Mouse (Mus musculus): ENCODE results near the gene 9530077C05Rik.
"Not testable (repeated sequence)": the region's sequence is repeated elsewhere in the genome, so short reads cannot be mapped to it uniquely, and the experiment has no call there.

The 9530077C05Rik gene

DNA sequence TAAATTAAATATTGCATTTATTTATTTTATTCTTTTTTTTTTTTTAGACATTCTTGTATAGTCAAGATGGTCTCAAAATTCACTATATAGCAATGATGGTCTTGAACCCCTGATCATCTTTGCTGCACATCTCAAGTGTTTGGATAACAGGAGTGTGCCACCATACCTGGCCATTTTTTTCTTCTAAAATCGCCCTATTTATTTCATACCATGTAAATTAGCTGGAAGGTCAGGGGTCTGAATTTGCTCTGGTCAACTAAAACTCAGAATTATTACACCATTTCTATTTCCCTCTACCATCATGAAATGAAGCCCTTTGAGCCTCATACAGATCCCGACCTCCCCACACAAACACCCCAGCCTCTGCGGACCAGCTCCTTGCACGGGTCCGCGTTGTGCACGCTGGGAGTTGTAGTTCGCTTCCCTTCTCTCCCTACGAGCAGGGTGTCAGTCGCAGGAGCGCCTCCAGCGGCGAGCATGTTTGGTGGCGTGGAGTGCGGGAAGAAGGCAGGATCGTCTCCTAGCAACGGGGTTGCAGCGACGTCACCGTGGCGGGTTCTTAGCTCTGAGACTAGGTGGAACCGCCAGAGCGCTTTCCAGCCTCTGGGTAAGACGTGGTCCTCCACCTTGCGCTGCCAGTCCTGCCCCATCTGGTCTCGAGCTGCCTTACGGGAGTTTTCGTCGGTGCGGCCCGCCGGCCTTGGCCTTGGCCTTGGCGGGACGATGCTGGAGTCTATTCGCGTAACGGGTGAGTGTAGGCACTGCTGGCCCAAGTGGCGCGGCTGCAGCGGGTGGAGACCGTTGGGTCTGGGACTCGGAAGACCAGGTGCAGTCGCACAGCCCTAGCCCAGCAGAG is at the start of gene 9530077C05Rik:
TSS of gene 9530077C05Rik (plus strand) at position 512 of the 856 bp plus-strand sequence.
- peak; percentile 89 for DNase-seq (ENCODE audit: low read depth, low spot score)

DNA sequence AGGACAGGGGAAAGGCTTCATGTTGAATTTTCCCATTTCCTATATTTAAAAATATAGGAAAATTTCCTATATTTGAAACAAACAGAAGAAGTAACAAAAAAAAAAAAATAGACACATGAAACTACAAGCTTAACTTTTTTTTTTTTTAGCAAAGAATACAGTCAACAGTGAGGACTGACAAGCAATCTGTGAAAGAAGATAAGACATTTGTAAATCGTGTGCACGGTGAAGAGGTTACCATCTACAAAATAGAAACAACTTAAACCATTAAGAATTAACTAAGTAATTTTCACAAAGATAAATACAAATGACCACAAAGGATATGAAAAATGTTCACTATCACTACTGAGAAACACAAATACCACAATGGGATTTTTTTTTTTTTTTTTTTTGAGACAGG is 45.1 kb upstream of the 9530077C05Rik start:
- no peak for DNase-seq (ENCODE audit: low read depth, low spot score)

DNA sequence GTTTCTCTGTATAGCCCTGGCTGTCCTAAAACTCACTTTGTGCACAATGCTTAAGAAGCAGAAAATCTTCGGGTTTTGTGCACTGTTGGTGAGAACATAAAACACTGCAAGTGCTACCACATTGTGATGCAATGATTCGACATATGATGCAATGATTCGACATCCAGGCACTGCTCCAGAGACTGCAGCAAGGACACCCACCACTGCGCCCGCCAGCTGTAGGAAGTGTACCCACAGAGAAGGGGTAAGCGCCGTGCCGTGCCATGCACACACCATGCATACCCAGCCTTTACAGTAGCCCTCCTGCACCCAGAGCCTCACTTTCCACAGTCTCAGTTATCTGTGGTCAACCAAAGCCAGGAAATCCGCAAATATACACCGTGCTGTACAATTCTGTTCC is 44.7 kb upstream of the 9530077C05Rik start:
- no peak for DNase-seq (ENCODE audit: low read depth, low spot score)

DNA sequence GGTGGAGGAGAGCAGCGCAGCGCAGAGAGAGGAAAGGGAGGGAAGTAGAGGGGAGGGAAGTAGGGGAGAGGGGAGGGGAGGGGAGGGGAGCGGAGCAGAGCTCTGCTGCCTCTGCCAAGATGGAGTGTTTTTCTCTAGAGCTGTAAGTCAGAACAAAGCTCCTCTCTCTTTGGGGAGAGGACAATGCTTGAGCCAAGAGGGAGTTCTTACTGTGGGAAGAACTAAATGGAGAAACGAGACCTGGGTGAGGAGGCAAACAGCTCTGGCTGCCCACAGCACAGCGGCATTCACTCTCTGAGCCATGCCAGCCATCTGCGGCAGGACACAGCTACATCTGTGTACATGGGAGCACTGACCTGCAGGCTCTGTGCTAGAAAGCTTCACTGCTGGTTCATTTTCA is 43.3 kb upstream of the 9530077C05Rik start:
- no peak for DNase-seq (ENCODE audit: low read depth, low spot score)

DNA sequence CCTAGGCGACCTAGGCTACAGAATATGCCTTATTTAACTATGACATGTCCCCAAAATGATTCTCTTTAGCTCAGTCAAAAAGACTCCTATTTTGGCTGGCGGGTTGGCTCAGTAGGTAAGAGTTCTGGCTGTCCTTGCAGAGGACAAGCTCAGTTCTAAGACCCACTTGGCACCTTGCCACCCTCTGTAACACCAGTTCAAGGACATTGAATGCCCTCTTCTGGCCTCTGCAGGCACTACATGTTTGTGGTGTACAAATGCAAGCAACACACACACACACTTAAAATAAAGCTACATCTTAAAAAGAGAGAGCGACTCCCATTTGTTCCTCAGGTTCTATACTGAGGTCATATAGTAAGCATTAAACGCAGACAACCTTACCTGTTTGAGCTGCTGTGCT is 38.6 kb upstream of the 9530077C05Rik start:
- no peak for DNase-seq (ENCODE audit: low read depth, low spot score)

DNA sequence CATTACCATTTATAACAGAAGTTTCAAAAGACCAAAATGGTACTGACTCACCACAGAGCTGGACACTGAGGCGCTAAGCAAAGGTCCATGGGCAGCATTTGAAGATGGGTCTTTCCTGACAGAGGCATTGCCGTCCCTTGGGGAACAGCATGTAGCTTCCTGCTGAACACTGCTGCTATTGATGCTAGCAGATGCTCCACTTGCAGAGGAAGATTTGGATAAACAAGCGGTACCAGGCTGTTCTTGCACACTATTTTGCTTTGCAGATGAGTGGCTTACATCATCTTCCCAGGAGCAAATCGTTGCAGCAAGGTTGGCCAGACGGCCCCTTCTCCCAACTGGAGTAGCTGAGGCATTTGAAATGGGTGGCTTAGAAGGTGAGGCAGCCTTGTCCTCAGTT is 35.2 kb upstream of the 9530077C05Rik start:
- DNase-seq (ENCODE audit: low read depth, low spot score): no peak

DNA sequence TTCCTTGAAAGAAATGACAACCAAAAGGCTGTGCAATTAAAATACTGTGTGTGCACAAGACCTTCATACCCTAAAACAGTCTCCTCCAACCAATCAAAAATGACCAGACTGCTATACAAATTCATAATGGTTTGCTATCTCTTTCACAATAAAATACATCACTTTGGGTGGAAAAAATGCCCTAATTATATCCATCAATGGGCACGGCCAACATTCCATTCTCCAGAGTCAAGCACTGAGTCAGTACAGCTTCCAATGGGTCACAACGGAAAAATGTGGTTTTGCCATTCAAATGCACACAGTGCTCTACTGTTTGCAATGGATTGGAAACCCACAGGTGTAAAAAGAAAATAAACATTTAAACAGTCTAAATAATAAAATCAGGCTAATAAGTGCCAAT is 25.4 kb upstream of the 9530077C05Rik start:
- no peak for DNase-seq (ENCODE audit: low read depth, low spot score)

DNA sequence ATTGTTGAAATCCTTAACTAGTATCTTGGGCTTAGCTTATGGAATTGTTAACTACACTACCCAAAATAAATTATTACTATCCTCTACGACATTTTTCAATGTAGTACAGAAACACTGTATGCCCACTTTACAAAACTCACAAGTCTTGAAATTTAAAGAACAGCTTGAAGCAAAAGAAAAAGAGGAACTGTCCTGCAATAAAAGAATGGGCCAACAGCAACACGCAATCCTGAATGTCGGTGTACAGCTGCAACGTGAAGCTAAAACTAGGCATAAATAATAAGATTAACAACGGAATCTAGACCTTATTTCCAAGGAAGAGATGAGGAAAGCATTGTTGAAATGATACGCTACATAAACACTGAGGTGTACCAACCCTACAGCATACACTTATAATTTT is 23.4 kb upstream of the 9530077C05Rik start:
- no peak for DNase-seq (ENCODE audit: low read depth, low spot score)

DNA sequence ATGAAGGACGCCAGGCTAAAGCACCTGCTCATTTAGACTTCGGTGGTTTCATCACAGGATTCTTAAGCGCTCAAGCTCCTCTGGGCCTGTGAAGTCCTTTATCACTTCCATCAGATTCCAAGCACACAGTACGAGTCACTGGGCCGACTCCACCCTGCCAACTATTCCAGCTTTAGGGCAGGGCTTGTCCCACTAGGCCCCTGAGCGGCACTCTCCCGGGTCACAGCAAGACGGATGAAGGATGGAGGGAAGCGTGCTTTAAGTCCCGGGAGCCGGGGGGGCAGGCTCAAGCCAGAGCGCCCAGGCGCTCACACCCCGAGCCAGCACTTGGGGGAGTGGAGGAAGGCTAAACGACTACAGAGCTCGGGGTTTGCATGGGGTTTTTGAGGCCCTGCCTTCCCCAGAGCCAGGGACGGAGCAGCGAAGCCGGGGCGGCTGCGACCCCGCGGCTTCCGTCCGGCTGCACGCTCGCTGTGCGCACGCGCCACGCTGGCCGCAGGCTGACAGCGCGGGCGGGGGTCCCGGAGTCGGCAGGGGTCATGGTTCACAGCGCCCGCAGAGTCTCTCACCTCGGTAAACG is 22.8 kb upstream of the 9530077C05Rik start:
- no peak for DNase-seq (ENCODE audit: low read depth, low spot score)

DNA sequence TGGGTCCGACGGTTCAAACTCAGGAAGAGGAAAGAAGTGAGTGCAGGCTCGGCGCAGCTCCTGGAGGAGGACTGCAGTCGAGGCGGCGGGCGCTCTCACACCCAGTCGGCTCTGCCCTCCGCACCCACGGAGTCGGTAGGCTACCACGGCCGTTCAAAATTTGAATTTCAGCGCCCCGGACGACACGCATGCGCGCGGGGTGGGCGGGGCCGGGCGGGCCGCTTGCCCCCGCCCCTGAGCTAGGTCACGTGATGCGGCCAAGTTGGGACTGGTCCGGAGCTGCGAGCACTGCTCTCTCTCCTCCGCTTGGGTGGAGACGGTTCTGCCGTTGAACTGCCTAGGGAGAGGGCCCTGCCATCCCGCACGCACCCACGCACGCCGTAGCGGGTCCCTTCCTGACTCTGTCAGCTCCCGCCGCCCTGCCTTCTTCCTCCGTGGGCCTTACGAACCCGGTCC is 22.3 kb upstream of the 9530077C05Rik start, which contains the start of gene Anln:
TSS of gene Anln (minus strand) at position 168 of the 456 bp plus-strand sequence.
- DNase-seq (ENCODE audit: low read depth, low spot score): peak; percentile 89

DNA sequence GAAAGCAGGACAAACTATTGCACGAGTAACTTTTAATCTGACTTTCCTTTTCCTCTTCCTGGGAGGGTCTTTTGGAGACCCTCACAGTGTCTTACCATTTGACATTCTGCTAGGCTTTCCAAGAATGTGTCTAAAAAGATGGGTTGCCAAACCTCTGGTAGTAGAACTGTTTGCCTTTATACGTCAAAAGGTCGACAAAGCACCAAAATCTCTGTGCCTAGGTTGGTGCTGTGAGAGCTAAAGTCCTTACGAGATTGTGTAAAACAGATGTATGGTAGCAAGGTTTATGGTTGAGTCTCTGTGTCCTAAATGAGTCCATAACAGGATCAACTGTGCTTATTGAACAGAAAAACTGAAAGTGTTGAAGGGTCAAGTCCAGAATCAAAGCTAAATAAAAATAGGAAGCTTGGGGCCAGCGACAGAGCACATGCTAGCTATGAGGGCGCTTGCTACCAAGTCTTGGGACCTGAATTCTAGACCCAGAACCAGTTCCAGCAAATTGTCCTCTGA is 21.5 kb upstream of the 9530077C05Rik start:
- DNase-seq (ENCODE audit: low read depth, low spot score): no peak

DNA sequence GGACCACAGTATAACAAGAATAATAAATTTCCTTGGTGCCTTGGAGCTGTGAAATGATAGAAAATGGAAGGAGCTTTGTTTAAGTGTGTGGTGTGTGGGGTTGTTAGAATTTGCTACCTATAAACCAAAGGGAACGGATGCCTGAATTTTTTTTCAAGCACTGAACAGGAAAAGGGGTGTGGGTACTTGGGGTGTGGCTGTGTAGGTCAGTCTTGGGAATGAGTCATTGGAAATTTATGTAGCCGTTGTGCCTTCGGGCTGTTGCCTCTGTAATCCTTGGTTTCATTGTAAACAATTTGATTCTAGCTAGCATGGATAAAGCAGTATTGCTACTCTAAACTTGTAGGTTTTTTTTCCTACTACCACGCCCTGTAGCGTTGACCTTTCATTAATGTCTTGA is 20.9 kb upstream of the 9530077C05Rik start:
- no peak for DNase-seq (ENCODE audit: low read depth, low spot score)

DNA sequence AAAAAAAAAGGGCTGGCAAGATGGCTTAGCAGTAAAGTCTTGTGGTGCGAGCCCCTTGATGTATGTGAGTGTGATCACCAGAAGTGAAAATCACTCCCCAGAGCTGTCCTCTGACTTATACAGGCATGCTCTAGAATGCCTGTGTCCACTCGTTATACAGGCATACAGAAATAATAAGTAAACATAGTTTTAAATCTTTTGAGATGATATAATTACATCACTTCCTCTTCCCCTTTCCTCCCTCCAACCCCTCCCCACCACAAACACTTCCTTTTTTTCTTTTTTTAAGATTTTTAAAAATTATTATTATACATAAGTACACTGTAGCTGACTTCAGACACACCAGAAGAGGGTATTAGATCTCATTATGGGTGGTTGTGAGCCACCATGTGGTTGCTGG is 16.6 kb upstream of the 9530077C05Rik start:
- no peak for DNase-seq (ENCODE audit: low read depth, low spot score)

DNA sequence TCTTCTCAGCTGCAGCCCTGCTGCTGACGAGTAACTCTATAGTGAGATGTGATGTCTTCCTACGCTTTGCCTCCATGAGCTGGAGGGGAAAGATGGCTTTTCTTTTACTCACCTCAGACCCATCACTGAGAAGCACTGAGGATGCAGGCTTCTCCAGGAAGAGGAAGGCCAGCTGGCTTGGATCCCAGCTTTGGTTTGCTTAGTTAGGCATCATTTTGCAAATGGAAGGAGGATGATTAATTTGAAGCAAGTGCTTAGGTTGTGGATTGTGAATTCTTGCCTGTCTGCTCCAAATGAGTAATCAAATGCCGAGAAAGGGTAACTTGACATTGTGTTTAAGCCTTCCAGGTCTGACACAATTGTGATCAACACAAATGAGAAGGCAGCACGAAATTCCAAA is 12.3 kb upstream of the 9530077C05Rik start:
- no peak for DNase-seq (ENCODE audit: low read depth, low spot score)

DNA sequence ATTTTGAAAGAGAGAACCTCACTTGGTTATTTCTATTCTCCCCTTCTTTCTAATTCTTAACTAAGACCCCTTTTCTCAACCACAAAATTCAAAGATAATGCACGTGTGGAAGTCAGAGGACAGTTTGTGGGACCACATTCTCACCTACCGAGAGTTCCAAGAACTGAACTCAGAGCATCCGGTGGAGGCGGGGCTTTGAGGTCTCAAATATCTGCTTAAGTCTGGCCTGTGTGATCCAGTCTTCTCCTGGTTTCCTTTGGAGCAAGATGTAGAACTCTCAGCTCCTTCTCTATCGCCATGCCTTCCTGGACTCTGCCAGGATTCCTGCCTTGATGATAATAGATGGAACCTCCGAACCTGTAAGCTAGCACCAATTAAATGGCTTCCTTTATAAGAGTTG is 9.3 kb upstream of the 9530077C05Rik start:
- no peak for DNase-seq (ENCODE audit: low read depth, low spot score)

DNA sequence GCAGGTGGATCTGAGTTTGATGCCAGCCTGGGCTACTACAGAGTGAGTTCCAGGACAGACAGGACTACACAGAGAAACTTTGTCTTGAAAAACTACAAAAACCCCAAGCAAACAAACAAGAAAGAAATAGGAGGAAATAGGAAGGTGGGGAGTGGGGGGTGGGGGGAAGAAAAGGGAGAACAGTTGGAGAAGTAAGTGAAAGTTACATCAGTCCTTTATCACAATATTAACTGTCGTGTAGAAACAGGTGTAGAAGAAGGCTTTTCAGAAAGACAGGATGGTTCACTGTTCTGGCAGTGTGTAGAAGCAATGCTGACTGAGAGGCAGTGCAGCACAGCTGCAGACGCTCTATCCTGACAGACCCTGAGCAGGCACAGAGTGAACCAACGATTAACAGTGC is 8.3 kb upstream of the 9530077C05Rik start:
- DNase-seq (ENCODE audit: low read depth, low spot score): no peak

DNA sequence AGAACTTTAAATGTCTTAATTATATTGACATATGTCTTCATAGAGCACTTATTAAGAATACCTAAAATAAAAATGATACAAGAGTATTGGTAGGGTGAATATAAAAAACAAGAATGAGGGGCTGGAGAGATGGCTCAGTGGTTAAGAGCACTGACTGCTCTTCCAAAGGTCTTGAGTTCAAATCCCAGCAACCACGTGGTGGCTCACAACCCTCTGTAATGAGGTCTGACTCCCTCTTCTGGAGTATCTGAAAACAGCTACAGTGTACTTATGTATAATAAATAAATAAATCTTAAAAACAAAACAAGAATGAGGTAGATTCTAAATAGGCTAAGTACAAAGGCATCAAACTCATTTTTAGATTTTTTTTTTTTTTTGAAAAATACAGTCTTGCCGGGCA is 7.8 kb upstream of the 9530077C05Rik start:
- DNase-seq (ENCODE audit: low read depth, low spot score): not testable (repeated sequence)

DNA sequence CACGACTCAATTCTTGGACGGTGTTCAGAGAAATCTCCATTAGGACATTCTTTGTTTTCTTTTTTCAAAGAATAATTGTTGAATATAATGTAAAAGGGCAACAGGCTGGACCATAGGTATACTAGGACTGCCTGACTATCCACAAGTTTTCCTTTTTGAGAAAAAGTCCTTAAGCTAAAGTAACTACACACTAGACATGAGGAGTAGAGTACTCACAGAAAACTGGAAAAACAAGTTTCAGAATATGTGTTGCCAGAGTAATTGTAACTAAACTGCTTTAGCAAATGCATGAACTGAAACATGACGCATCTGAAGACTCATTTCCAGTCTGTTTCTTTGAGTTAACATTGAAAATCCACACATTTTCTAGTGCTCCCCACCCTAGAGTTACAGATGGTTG is 5.9 kb upstream of the 9530077C05Rik start:
- DNase-seq (ENCODE audit: low read depth, low spot score): no peak

DNA sequence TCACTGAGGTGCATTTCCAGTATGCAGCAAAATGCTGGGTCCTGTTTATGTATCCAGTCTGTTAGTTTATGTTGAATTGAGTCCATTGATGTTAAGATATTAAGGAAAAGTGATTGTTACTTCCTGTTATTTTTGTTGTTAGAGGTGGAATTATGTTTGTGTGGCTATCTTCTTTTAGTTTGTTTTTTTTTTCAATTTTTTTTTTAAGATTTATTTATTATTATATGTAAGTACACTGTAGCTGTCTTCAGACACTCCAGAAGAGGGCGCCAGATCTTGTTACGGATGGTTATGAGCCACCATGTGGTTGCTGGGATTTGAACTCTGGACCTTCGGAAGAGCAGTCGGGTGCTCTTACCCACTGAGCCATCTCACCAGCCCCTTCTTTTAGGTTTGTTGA is 3.7 kb upstream of the 9530077C05Rik start:
- not testable (repeated sequence) for DNase-seq (ENCODE audit: low read depth, low spot score)

DNA sequence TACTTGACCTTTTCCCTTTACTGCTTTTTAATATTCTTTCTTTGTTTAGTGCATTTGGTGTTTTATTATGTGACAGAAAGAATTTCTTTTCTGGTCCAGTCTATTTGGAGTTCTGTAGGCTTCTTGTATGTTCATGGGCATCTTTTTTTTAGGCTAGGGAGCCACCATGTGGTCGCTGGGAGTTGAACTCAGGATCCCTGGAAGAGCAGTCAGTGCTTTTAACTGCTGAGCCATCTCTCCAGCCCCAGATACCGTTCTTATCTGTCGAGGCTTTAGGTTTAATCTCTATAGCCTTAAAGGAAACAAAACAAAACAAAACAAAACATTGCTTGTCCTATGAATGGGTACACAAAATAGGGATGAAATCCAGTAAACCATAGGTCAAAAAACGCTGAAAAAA is 3.0 kb upstream of the 9530077C05Rik start:
- DNase-seq (ENCODE audit: low read depth, low spot score): not testable (repeated sequence)

DNA sequence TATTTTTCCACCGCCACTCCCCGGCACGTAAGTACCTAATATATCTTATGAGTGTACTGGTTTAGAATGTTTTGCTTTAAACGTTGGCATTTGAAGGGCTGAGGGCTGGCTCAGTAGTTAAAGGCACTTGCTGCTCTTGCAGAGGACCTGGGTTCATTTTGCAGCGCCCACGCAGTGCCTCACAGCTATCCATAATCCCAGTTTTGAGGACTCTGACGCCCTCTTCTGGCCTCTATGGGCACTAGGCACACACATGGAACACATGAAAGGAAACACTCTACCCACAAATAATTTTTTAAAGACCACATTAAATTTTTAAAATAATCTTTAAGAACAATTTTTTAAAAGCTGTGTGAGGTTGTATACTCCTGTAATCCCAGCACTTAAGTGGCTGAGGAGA is 1.8 kb upstream of the 9530077C05Rik start:
- no peak for DNase-seq (ENCODE audit: low read depth, low spot score)

DNA sequence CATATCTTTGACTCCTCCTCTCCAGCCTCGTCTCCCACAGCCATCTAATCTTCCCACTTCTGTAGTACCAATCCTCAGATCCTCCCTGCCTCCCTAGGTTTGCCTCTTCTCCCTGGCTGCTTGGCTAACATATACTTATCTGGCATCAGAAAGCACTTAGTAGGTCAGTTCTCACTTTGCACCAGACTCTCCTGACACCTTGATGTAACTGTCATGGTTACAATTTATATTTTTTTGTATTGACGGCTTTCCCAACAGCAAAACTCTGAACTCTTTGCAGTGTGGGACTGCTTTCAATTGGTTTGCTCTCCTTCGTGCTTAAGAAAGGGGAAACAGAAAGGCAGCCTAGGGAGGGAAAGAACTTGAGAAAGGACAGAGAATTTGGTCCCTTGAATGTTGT is 4.9 kb downstream of the 9530077C05Rik start:
- no peak for DNase-seq (ENCODE audit: low read depth, low spot score)

DNA sequence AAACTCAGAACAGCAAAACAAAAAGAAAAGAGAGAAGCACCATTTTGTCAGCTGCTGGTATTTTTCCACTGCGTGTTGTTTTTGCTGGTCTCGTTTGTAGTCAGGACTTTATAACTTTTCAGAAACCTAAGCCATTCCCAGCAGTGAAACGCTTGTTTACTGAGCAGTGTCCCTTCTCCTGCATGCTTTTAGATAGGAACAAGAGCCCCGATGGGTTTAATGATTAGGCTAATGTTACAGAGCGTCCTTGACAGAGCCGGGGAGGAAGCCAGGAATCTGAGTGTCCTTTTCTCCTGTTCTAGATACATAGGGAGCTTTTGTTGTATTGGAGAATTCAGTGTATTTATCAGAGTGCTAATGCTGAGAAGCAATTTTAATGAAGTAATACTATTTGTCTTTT is 6.2 kb downstream of the 9530077C05Rik start:
- DNase-seq (ENCODE audit: low read depth, low spot score): no peak

Measured in skeletal muscle tissue, adult 2 months (tissue).